Mouse (Mus musculus) cortical plate, adult 2 months (tissue): ENCODE results near the gene Ascl5.

Source experiments
- CTCF ChIP-seq: fragments of 200-500 bp; IDR thresholded peaks from 2 replicates; pipeline ENCODE4 v1.5.1; 2011; ENCODE audit warnings: mild to moderate bottlenecking, control low read depth, low read length; ENCODE audit not compliant: insufficient read depth; ENCODE audit errors: extremely low read depth
- POLR2A ChIP-seq: fragments of 200-500 bp; IDR thresholded peaks from 2 replicates; pipeline ENCODE4 v1.6.1; 2011; ENCODE audit warnings: mild to moderate bottlenecking, low read length, control low read depth; ENCODE audit not compliant: insufficient read depth; ENCODE audit errors: extremely low read depth

GRCm38 (mm10) chr1:136047894-136048293 is 2.7 kb upstream of the Ascl5 start:
- TF ChIP-seq CTCF: no peak
- TF ChIP-seq POLR2A: no peak
